Mouse (Mus musculus): ENCODE data around the gene Grin2c.

GRCm38 (mm10) chr11:115286201-115286993 lies 19.4 kb upstream of the Grin2c start:
- TF ChIP-seq CTCF (IDR thresholded peaks at IDR 0.05; ENCODE audit: control insufficient read depth, insufficient read depth, insufficient read length) (no peak), USF1 (IDR thresholded peaks at IDR 0.05; ENCODE audit: low read depth) (no peak), MAX (IDR thresholded peaks at IDR 0.05) (no peak), CEBPB (IDR thresholded peaks at IDR 0.05; ENCODE audit: low read depth) (no peak), MYOG (IDR thresholded peaks at IDR 0.05; ENCODE audit: control insufficient read depth, extremely low read depth, insufficient read length) (no peak), MYOD1 (IDR thresholded peaks at IDR 0.05; ENCODE audit: control insufficient read depth, insufficient read length, low read depth) (peak; percentile 88)
